Mouse (Mus musculus): ENCODE results near the gene Polr1b.

Gene Polr1b

GRCm38 (mm10) chr2:129100784-129101310 lies at the start of gene Polr1b:
Gene Polr1b, plus strand, starts transcription at chr2:129100995.
- in situ Hi-C loops (cut with MboI) = no loop called here

- in situ Hi-C loops (cut with MboI) = loop anchor here (10.0 kb wide), 1 partner anchor 108 kb away; the partner anchor contains the start of gene Zc3h8
These were observed 48.3 kb upstream of the Polr1b start for GRCm38 (mm10) chr2:129052451-129052983.

GRCm38 (mm10) chr2:129055741-129056140 lies 45.1 kb upstream of the Polr1b start:
- in situ Hi-C loops (cut with MboI) = loop anchor here (10.0 kb wide), 1 partner anchor 111 kb away; the partner anchor contains the start of gene Zc3h8

- in situ Hi-C loops (cut with MboI) = loop anchor here (10.0 kb wide), 1 partner anchor 112 kb away; the partner anchor contains the start of gene Zc3h8
These were observed 44.2 kb upstream of the Polr1b start for GRCm38 (mm10) chr2:129056597-129056996.

GRCm38 (mm10) chr2:129057256-129057655 lies 43.5 kb upstream of the Polr1b start:
- in situ Hi-C loops (cut with MboI) = loop anchor here (10.0 kb wide), 1 partner anchor 112 kb away; the partner anchor contains the start of gene Zc3h8

GRCm38 (mm10) chr2:129057920-129058361 lies 42.9 kb upstream of the Polr1b start:
- in situ Hi-C loops (cut with MboI) = loop anchor here (10.0 kb wide), 1 partner anchor 113 kb away; the partner anchor contains the start of gene Zc3h8

GRCm38 (mm10) chr2:129061456-129062059 lies 39.2 kb upstream of the Polr1b start:
- in situ Hi-C loops (cut with MboI) = no loop called here

- in situ Hi-C loops (cut with MboI) = no loop called here
These were observed 35.1 kb upstream of the Polr1b start, which contains the start of gene Ttl for GRCm38 (mm10) chr2:129065437-129066282. Gene Ttl, plus strand, starts transcription at chr2:129065942.

GRCm38 (mm10) chr2:129066326-129066725 lies 34.5 kb upstream of the Polr1b start:
- in situ Hi-C loops (cut with MboI) = no loop called here

- in situ Hi-C loops (cut with MboI) = no loop called here
These were observed 30.5 kb upstream of the Polr1b start for GRCm38 (mm10) chr2:129070296-129070695.

GRCm38 (mm10) chr2:129078313-129078712 lies 22.5 kb upstream of the Polr1b start:
- in situ Hi-C loops (cut with MboI) = no loop called here

GRCm38 (mm10) chr2:129079194-129079593 lies 21.6 kb upstream of the Polr1b start:
- in situ Hi-C loops (cut with MboI) = no loop called here

GRCm38 (mm10) chr2:129081097-129081496 lies 19.7 kb upstream of the Polr1b start:
- in situ Hi-C loops (cut with MboI) = no loop called here

GRCm38 (mm10) chr2:129083514-129083913 lies 17.3 kb upstream of the Polr1b start:
- in situ Hi-C loops (cut with MboI) = no loop called here

- in situ Hi-C loops (cut with MboI) = no loop called here
These were observed 15.8 kb upstream of the Polr1b start for GRCm38 (mm10) chr2:129084959-129085358.

- in situ Hi-C loops (cut with MboI) = no loop called here
These were observed 13.3 kb upstream of the Polr1b start for GRCm38 (mm10) chr2:129087520-129087919.

GRCm38 (mm10) chr2:129090370-129090769 lies 10.4 kb upstream of the Polr1b start:
- in situ Hi-C loops (cut with MboI) = no loop called here

- in situ Hi-C loops (cut with MboI) = no loop called here
These were observed 8.0 kb upstream of the Polr1b start for GRCm38 (mm10) chr2:129092810-129093209.

- in situ Hi-C loops (cut with MboI) = no loop called here
These were observed 6.7 kb upstream of the Polr1b start for GRCm38 (mm10) chr2:129093926-129094724.

- in situ Hi-C loops (cut with MboI) = no loop called here
These were observed 12.1 kb downstream of the Polr1b start for GRCm38 (mm10) chr2:129112924-129113323.

GRCm38 (mm10) chr2:129115706-129116367 lies 15.0 kb downstream of the Polr1b start:
- in situ Hi-C loops (cut with MboI) = no loop called here
